Mouse (Mus musculus): ENCODE data around the gene Hs3st2. TPM values are rescaled to one million over a fixed set of nuclear protein-coding genes. Genes with fewer than 3 reads are reported as not detected.
"Not testable (repeated sequence)": the region's sequence is repeated elsewhere in the genome, so short reads cannot be mapped to it uniquely, and the experiment has no call there.

The Hs3st2 gene
- total RNA-seq (2021): not detected
- long read RNA-seq, experiment 1: 0 reads
- long read RNA-seq, experiment 2: 0 reads

DNA sequence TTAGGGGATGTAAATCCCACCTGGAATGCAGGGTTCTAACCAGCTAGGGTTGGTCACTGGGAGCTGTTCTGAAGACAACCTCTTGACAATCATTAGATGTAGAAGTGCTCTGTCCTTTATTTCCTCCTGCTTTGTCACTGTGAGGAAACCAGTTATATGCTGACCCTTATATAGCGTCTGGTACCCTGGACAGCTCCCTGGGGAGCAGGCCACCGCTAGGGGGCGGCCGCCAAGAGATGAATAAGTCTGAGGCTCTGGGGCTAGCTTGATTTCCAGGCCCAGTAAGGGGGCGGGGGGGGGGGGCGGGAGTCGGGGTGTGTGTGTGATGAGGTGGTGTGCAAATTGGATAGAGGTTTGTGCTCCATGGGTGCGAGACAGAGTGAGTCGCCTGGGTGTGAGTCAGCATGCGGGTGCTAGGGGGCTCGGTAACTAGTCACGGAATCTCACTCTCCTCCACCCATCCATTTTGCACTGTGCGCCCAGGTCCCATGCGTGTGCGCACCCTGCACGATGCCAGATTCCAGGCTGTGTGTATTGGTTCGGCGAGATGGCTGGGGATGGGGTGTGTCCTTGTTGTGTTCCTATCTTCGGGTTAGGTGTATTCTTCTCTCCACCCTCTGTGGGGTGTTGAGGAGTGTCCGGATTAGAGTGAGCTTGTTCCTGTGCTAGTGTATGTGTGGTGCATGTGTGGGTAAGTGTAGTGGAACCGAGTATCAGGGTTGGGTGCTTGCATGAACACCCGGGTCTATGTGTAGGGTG lies at the start of gene Hs3st2:
Gene Hs3st2 (plus strand): TSS at position 635 of the 759 bp plus-strand sequence.
- DNase-seq: no peak
- intact Hi-C loops (cut with DNase I): no loop called here

GRCm38 (mm10) chr7:121348284-121348963 lies 43.2 kb upstream of the Hs3st2 start:
- DNase-seq: no peak
- intact Hi-C loops (cut with DNase I): no loop called here

DNA sequence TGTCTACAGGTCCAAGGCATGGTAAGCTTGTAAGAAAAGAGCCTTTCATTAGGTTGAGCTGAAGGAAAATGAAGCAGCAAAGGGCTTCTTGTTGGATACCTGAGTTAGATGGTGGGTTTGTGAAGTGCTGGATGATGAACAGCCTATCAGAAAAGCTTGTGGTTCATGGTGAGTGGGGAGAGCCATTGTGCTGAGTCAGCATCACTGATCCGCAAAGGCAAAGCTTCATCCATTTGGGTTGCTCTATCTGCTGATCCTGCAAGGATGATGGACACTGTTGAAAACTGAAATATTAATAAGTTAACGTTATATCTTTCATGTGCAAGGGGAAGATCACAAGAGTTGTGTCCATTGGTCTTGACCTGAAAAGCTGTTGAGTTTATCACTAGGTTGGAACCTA lies 40.0 kb upstream of the Hs3st2 start:
- intact Hi-C loops (cut with DNase I): no loop called here

GRCm38 (mm10) chr7:121361448-121361847 lies 30.2 kb upstream of the Hs3st2 start:
- DNase-seq; intact Hi-C loops (cut with DNase I): not testable (repeated sequence)

More for the DNA sequence above, 40.0 kb upstream of the Hs3st2 start:
- no peak for DNase-seq

GRCm38 (mm10) chr7:121365584-121365983 lies 26.1 kb upstream of the Hs3st2 start:
- no peak for DNase-seq
- intact Hi-C loops (cut with DNase I): no loop called here

GRCm38 (mm10) chr7:121367185-121367584 lies 24.5 kb upstream of the Hs3st2 start:
- no peak for DNase-seq
- intact Hi-C loops (cut with DNase I): no loop called here

DNA sequence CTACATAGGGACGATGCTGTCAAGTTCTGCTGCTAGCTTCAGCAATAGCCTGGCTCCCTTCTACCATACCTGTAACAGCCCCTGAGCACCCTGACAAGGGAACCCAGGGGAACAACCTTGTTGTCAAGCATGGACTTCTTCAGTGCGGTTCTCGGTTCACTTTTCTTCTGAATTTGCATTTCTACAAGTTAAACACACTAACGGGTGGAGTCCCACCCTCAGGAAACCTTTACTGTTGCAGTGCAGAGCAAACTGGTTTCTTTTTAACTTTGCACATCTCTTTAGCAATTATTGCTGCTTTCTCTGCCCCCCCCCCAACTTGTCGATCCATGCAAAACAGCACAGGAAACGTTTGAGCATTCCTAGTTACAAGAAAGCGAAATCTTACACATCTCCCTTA lies 19.7 kb upstream of the Hs3st2 start:
- no peak for DNase-seq
- intact Hi-C loops (cut with DNase I): no loop called here

DNA sequence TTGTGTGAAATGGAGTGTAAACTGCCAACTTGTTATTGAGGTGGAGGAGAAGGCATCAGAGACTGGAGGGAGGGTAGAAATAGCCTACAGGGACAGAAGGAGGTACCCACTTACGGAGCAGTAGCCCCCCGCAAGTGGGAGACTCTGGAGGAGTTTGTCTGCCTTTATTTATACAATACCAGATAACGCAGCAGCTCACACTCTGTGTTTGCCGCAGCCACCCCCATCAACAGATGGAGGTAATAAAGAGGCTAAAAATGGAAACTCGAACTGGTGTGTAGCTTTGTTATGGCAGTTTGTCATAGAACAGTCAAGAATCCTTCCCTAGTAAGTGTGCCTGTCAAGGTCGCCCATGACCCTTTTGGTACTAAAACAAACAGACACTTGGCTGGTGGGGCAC lies 16.2 kb upstream of the Hs3st2 start:
- intact Hi-C loops (cut with DNase I): no loop called here
- DNase-seq: no peak

- DNase-seq: no peak
- intact Hi-C loops (cut with DNase I): no loop called here
Measured at GRCm38 (mm10) chr7:121378942-121379341, 12.7 kb upstream of the Hs3st2 start.

DNA sequence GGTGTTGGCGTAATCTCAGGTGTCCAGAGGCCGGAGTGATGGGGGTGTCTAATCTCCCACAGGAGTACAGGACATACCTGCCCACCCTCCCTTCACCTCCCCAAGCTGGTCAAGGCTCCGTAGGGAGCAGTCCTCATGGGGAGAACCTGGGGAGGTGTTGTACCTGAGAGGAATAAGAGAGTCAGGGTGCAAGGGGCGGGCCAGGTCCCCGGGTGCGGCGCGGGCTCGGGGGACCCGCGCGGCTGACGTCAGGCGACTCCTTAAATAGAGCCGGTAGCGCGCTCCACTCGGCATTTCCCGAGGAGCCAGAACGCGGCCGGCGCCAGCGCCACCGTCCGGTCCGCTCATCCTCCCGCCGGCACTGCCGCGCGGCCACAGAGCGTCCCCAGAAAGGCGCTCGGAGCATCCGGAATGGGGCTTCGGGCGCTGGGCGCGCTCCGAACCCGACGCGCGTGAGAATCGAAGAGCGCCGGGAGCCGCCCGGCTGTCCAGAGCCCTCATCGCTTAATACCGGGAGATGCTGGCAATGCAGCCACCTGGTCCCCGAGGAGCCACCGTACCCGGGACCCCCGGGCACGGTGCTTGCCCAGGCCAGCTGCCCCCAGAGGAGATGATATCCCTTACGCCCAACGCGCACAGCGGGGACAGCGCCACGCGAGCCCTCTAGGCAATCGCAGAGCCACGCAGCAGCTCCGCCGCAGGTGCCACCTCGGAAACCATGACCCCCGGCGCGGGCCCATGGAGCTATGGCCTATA lies 503 bp downstream of the Hs3st2 start:
- DNase-seq: no peak
- intact Hi-C loops (cut with DNase I): no loop called here

DNA sequence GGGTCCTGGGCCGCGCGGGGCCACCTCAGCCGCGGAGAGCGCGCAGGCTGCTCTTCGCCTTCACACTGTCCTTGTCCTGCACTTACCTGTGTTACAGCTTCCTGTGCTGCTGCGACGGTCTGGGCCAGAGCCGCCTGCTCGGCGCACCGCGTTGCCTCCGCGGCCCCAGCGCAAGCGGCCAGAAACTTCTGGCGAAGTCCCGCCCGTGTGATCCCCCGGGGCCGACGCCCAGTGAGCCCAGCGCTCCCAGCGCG lies 1.0 kb downstream of the Hs3st2 start:
- no peak for DNase-seq
- intact Hi-C loops (cut with DNase I): no loop called here

GRCm38 (mm10) chr7:121393884-121394283 lies 2.2 kb downstream of the Hs3st2 start:
- DNase-seq: no peak
- intact Hi-C loops (cut with DNase I): no loop called here

GRCm38 (mm10) chr7:121394875-121395274 lies 3.2 kb downstream of the Hs3st2 start:
- no peak for DNase-seq
- intact Hi-C loops (cut with DNase I): no loop called here

GRCm38 (mm10) chr7:121410716-121411506 lies 19.3 kb downstream of the Hs3st2 start:
- DNase-seq: no peak
- intact Hi-C loops (cut with DNase I): no loop called here

GRCm38 (mm10) chr7:121411507-121411898 lies 19.8 kb downstream of the Hs3st2 start:
- intact Hi-C loops (cut with DNase I): no loop called here
- DNase-seq: no peak

GRCm38 (mm10) chr7:121436884-121437283 lies 45.2 kb downstream of the Hs3st2 start:
- intact Hi-C loops (cut with DNase I): no loop called here

DNA sequence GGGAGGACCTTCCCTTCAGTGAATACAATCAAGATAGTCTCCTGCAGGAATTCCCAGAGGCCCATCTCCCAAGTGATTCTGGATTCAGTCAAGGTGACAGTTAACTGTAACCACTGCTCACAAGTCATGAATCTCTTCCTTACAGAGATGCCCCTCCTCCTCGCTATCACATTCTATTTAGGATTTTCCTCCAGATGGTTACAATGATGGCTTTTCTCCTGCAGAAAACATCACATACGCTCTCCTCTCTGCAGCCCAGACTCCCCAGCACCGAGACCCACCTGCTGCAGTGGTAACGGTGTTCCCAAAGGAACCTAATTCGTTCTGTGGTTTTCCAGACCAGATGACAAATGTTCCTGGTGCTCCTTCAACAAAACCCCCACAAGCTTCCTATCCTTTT lies 49.5 kb downstream of the Hs3st2 start:
- DNase-seq: no peak
- intact Hi-C loops (cut with DNase I): no loop called here

More at GRCm38 (mm10) chr7:121436884-121437283, 45.2 kb downstream of the Hs3st2 start:
- no peak for DNase-seq

- no peak for DNase-seq
- intact Hi-C loops (cut with DNase I): no loop called here
Measured at GRCm38 (mm10) chr7:121444336-121444735, 52.7 kb downstream of the Hs3st2 start.

- no peak for DNase-seq
- intact Hi-C loops (cut with DNase I): no loop called here
Measured at GRCm38 (mm10) chr7:121446281-121446680, 54.6 kb downstream of the Hs3st2 start.

GRCm38 (mm10) chr7:121450951-121451843 lies 59.5 kb downstream of the Hs3st2 start:
- intact Hi-C loops (cut with DNase I): no loop called here

More at GRCm38 (mm10) chr7:121450951-121451843, 59.5 kb downstream of the Hs3st2 start:
- no peak for DNase-seq

All from gastrocnemius, postnatal 36 days (tissue).